Mouse (Mus musculus): Measurements from ENCODE around the gene Atm. TPM values are rescaled to one million over a fixed set of nuclear protein-coding genes. Genes with fewer than 3 reads are reported as not detected.

The Atm gene
- polyA plus RNA-seq, 1 experiment from 2014 or later: 7.8 TPM

DNA sequence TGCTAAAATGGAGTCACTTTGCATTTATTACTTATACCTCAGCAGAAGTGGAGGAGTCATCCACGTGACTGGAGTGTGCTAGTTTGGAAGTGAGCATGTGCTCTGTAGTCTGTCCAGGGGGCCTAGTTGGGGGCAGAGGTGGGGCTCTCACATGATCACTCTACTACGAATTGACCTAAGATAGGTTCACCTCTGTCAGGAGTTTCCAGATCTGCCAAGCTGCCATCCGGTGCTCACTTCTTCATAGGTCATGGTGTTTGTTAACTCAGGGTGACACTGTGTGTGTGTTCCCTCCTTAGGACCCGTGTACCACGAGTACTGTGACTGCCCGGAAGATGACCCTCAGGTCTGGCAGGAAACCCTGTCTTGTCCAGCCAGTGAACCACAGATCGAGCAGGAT lies 146.4 kb downstream of the Atm start:
- Histone ChIP-seq H3K27me3 (ENCODE audit: insufficient read depth, low read length) (no peaks in the 10 kb centered on the region), H3K4me1 (replicated peaks; ENCODE audit: insufficient read depth, low read length) (no peaks in the 10 kb centered on the region)
- WGBS: 58% methylated on average over 7 of the region's 7 CpGs

More for the DNA sequence above, 146.4 kb downstream of the Atm start:
- no peak for TF ChIP-seq CTCF (IDR thresholded peaks at IDR 0.05; ENCODE audit: low read depth)
- Histone ChIP-seq H3K4me2 (ENCODE audit: low read length) (no peak overlapping the region), H3K9ac (ENCODE audit: low read depth, low read length) (no peak overlapping the region), H3K4me3 (replicated peaks; ENCODE audit: low read depth, low read length) (no peak overlapping the region), H3K27ac (no peak overlapping the region), H3K36me3 (ENCODE audit: insufficient read depth, low read length) (peaks cover 6% of the 10 kb centered on the region; the same call in 1 of the 2 replicates), H3K9me3 (replicated peaks; ENCODE audit: low read length) (no peaks in the 10 kb centered on the region)
- no peak for DNase-seq (ENCODE audit: low spot score)
- no peak for ATAC-seq (replicated peaks; ENCODE audit: low FRiP score, low read depth)

Small RNA genes lying within 50 kb of the gene (microRNA-seq; reads per million reads assigned to microRNA genes)
- not detected for gene Mir130c

Other genes with a start within 250 kb of the Atm start
- gene Exph5, start 235.1 kb downstream of the Atm start, polyA plus RNA-seq (2015; fragmentation: Nextera tagmentation; extraction: Ambion mirVana): 2.4 and 2.8 TPM in 2 replicates
- 28.6 and 31.2 TPM in 2 replicates for gene Kdelc2, start 152.7 kb downstream of the Atm start, polyA plus RNA-seq (2015; fragmentation: Nextera tagmentation; extraction: Ambion mirVana)
- gene 4930550C14Rik, start 134.4 kb downstream of the Atm start, polyA plus RNA-seq (2015; fragmentation: Nextera tagmentation; extraction: Ambion mirVana): 3.9 and 4.1 TPM in 2 replicates
- 11.4 and 12.2 TPM in 2 replicates for gene Npat, start 307 bp upstream of the Atm start, polyA plus RNA-seq (2015; fragmentation: Nextera tagmentation; extraction: Ambion mirVana)
- 178 and 185 TPM in 2 replicates for gene Acat1, start 73.6 kb upstream of the Atm start, polyA plus RNA-seq (2015; fragmentation: Nextera tagmentation; extraction: Ambion mirVana)
- 32.2 and 32.8 TPM in 2 replicates for gene Cul5, start 133.3 kb upstream of the Atm start, polyA plus RNA-seq (2015; fragmentation: Nextera tagmentation; extraction: Ambion mirVana)
- gene Rab39, start 169.5 kb upstream of the Atm start, polyA plus RNA-seq (2015; fragmentation: Nextera tagmentation; extraction: Ambion mirVana): 0.10 and 0.20 TPM in 2 replicates
- gene Slc35f2, start 234.8 kb upstream of the Atm start, polyA plus RNA-seq (2015; fragmentation: Nextera tagmentation; extraction: Ambion mirVana): 27.6 and 29.0 TPM in 2 replicates